Mouse (Mus musculus) CH12.LX (cell line): ENCODE measurements around the gene Olfr1513.

ENCODE experiments used
- CTCF ChIP-seq, 2 experiments: IDR thresholded peaks in 1 of 2; conservative IDR thresholded peaks in 1 of 2; 2 replicates each; pipeline ENCODE4 v1.5.1; 2011 to 2012; ENCODE audit warnings: low read depth in 2 of 2, low read length in 2 of 2, improper control_type of control experiment in 1 of 2, inconsistent platforms in 1 of 2, mild to moderate bottlenecking in 1 of 2, moderate library complexity in 1 of 2
- E2F4 ChIP-seq: IDR thresholded peaks from 2 replicates; pipeline ENCODE4 v1.6.1; 2011; ENCODE audit warnings: low read depth, low read length, improper control_type of control experiment; ENCODE audit not compliant: insufficient replicate concordance
- EP300 ChIP-seq: IDR thresholded peaks from 2 replicates; pipeline ENCODE4 v1.6.1; 2011; ENCODE audit warnings: low read length, improper control_type of control experiment
- HCFC1 ChIP-seq: IDR thresholded peaks from 2 replicates; pipeline ENCODE4 v1.6.1; 2012; ENCODE audit warnings: low read depth, mild to moderate bottlenecking, inconsistent platforms, low read length, improper control_type of control experiment
- MAFK ChIP-seq: IDR thresholded peaks from 2 replicates; pipeline ENCODE4 v1.6.1; 2011; ENCODE audit warnings: low read length, improper control_type of control experiment; ENCODE audit not compliant: insufficient replicate concordance
- POLR2A ChIP-seq: IDR thresholded peaks from 2 replicates; pipeline ENCODE4 v1.6.1; 2011; ENCODE audit warnings: low read depth, mild to moderate bottlenecking, improper control_type of control experiment, low read length
- ZC3H11A ChIP-seq: IDR thresholded peaks from 2 replicates; pipeline ENCODE4 v1.6.1; 2012; ENCODE audit warnings: low read depth, mild to moderate bottlenecking, inconsistent platforms, low read length, improper control_type of control experiment

- TF ChIP-seq POLR2A = no peak
- TF ChIP-seq CTCF (conservative IDR thresholded peaks at IDR 0.05 in 1 of 2, IDR thresholded peaks at IDR 0.05 in 1 of 2; ENCODE audit: low read depth in 2 of 2, low read length in 2 of 2) = no peak
- TF ChIP-seq ZC3H11A = no peak
- no peak for TF ChIP-seq MAFK
- TF ChIP-seq HCFC1 = no peak
- TF ChIP-seq EP300 = no peak
- TF ChIP-seq E2F4 = no peak
Measured at GRCm38 (mm10) chr14:52331069-52331750, 25.0 kb downstream of the Olfr1513 start.
